Mouse (Mus musculus): ENCODE results near the gene Cenpo. TPM values are rescaled to one million over a fixed set of nuclear protein-coding genes. Genes with fewer than 3 reads are reported as not detected.

Gene Cenpo
- total and polyA plus RNA-seq, 3 experiments = 29.2 to 35.5 TPM; not detected in 1

DNA sequence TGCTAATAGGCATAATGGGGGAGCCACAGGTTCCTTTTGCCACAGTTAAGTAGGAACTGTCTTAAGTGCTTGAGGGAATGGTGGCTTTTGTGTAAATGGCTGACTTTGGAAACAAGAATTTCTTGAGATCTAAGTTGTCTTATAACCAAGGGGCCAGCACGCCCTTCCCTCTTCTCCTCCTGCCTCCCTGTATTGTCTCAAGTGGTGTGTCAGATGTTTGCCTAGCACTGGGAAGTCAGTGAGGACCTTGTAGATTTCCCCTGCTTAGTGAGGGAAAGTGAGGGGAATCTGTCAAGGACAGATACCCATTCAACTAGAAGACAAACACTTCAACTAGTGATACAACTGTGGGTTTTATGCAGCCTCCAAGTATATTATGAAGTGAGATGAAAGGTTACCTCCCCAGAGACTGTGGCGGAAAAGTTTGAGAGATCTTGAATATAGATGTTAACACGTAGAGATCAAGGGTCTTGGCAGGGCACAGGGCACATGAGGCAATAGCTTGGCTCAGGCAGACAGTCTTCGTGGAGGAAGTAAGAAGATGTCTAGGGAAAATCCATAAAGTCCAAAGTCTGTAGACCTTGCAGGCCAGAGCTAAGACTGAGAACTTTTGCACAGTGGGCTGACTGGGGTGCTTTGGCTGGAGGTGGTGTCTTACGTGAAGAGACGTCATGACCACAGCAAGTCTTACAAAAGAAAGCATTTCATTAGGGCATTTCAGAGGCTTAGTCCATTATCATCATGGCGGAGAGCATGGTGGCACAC is 75.0 kb downstream of the Cenpo start:
- Histone ChIP-seq H3K4me1 (ENCODE audit: control insufficient read depth in 1 of 2, insufficient read depth in 2 of 2, low read length in 2 of 2) (no peaks in the 10 kb centered on the region), H3K79me2 (ENCODE audit: control insufficient read depth, insufficient read depth, low read length, poor library complexity) (no peaks in the 10 kb centered on the region), H3K27ac (ENCODE audit: control insufficient read depth, low read depth, low read length) (no peak overlapping the region), H3K9me3 (replicated peaks; ENCODE audit: insufficient read depth, low read length) (no peaks in the 10 kb centered on the region), H3K9ac (ENCODE audit: control insufficient read depth, low read depth, low read length, poor library complexity, severe bottlenecking) (no peak overlapping the region), H3K4me3 (ENCODE audit: control insufficient read depth in 1 of 2, insufficient read depth in 1 of 2, low read depth in 2 of 2, low read length in 2 of 2) (no peak overlapping the region), H3K36me3 (ENCODE audit: control insufficient read depth in 1 of 2, insufficient read depth in 2 of 2, low read length in 2 of 2) (no peaks in the 10 kb centered on the region), H3K27me3 (ENCODE audit: control insufficient read depth in 1 of 2, insufficient read depth in 2 of 2, low read length in 2 of 2) (peaks cover 0 to 2% of the 10 kb centered on the region in 2 experiments; a peak in 3 of 4 replicates)
- TF ChIP-seq TCF12 (IDR thresholded peaks at IDR 0.05; ENCODE audit: low read depth, low read length) (no peak), TBP (IDR thresholded peaks at IDR 0.05; ENCODE audit: low read depth, low read length) (0 out of 2 replicates have a peak, but pooled peaks have one; percentile 48)
- no peak for DNase-seq (ENCODE audit: low read depth, low spot score)

DNA sequence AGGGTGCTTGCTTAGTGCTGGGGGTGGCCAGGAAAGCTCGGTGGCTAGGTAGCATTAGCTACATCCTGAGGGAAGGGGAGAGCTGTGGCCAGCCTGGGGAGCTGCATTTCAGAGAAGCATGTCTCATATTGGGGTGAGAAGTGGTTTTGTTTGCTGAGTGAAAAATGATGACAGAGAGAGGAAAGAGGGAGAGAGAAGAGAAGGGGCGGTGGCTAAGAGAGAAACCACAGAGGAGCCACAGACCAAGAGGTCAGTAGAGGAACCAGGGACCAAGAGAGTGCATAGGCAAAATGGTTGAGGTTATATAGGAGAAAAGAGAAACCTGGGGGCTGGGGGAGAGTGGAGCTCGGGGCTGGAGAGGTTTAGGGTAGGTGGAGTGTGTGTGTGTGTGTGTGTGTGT is 75.9 kb downstream of the Cenpo start:
- H3K27me3 ChIP-seq (ENCODE audit: control insufficient read depth in 1 of 2, insufficient read depth in 2 of 2, low read length in 2 of 2) = peaks cover 0 to 2% of the 10 kb centered on the region in 2 experiments; a peak in 3 of 4 replicates
- no peaks in the 10 kb centered on the region for H3K4me1 ChIP-seq (ENCODE audit: control insufficient read depth in 1 of 2, insufficient read depth in 2 of 2, low read length in 2 of 2)
- H3K9ac ChIP-seq (ENCODE audit: control insufficient read depth, low read depth, low read length, poor library complexity, severe bottlenecking) = no peak overlapping the region
- H3K27ac ChIP-seq (ENCODE audit: control insufficient read depth, low read depth, low read length) = no peak overlapping the region
- no peak for DNase-seq (ENCODE audit: low read depth, low spot score)
- no peaks in the 10 kb centered on the region for H3K79me2 ChIP-seq (ENCODE audit: control insufficient read depth, insufficient read depth, low read length, poor library complexity)
- TF ChIP-seq POLR2AphosphoS5 (IDR thresholded peaks at IDR 0.05; ENCODE audit: borderline replicate concordance, low read depth, low read length) = no peak
- no peak for TF ChIP-seq GATA1 (IDR thresholded peaks at IDR 0.05; ENCODE audit: low read depth, low read length)
- TF ChIP-seq CHD2 (IDR thresholded peaks at IDR 0.05; ENCODE audit: low read length) = no peak
- no peak for TF ChIP-seq MAZ (IDR thresholded peaks at IDR 0.05; ENCODE audit: low read depth, low read length)
- TF ChIP-seq GABPA (IDR thresholded peaks at IDR 0.05; ENCODE audit: low read depth, low read length) = no peak
- TF ChIP-seq UBTF (IDR thresholded peaks at IDR 0.05; ENCODE audit: borderline replicate concordance, insufficient read depth, low read depth, low read length) = no peak
- no peak for TF ChIP-seq ZC3H11A (IDR thresholded peaks at IDR 0.05; ENCODE audit: low read depth, low read length)
- no peak for TF ChIP-seq MXI1 (IDR thresholded peaks at IDR 0.05; ENCODE audit: low read depth, low read length)
- no peak for TF ChIP-seq ELF1 (IDR thresholded peaks at IDR 0.05; ENCODE audit: low read depth, low read length)
- no peak for TF ChIP-seq ZMIZ1 (IDR thresholded peaks at IDR 0.05; ENCODE audit: low read depth, low read length)
- no peak for TF ChIP-seq JUND (IDR thresholded peaks at IDR 0.05; ENCODE audit: low read depth, low read length)
- no peaks in the 10 kb centered on the region for H3K9me3 ChIP-seq (replicated peaks; ENCODE audit: insufficient read depth, low read length)
- no peak overlapping the region for H3K4me3 ChIP-seq (ENCODE audit: control insufficient read depth in 1 of 2, insufficient read depth in 1 of 2, low read depth in 2 of 2, low read length in 2 of 2)
- H3K36me3 ChIP-seq (ENCODE audit: control insufficient read depth in 1 of 2, insufficient read depth in 2 of 2, low read length in 2 of 2) = no peaks in the 10 kb centered on the region

DNA sequence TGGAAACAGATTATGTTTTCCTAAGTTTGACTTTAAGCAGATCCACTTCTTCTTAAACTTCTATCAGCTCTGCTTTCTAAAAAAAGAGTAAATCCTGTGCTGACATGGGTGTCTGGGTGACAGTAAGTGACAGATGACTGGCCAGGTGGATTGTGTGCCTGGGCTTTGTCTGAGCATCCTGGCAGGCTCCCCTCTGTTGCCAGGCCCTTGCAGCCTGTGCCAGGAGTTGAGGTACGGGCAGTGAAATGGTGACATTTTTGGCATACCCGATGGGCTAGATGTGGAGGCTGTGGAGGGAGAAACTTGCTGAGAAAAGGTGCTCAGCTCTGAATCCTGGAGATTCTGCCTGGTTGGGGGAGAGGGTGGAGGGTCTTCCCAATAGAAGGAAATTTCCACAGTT is 76.6 kb downstream of the Cenpo start:
- no peaks in the 10 kb centered on the region for H3K79me2 ChIP-seq (ENCODE audit: control insufficient read depth, insufficient read depth, low read length, poor library complexity)
- H3K4me1 ChIP-seq (ENCODE audit: control insufficient read depth in 1 of 2, insufficient read depth in 2 of 2, low read length in 2 of 2) = no peaks in the 10 kb centered on the region
- no peak overlapping the region for H3K27ac ChIP-seq (ENCODE audit: control insufficient read depth, low read depth, low read length)

More for the DNA sequence above, 76.6 kb downstream of the Cenpo start:
- Histone ChIP-seq H3K36me3 (ENCODE audit: control insufficient read depth in 1 of 2, insufficient read depth in 2 of 2, low read length in 2 of 2) (no peaks in the 10 kb centered on the region), H3K4me3 (ENCODE audit: control insufficient read depth in 1 of 2, insufficient read depth in 1 of 2, low read depth in 2 of 2, low read length in 2 of 2) (no peak overlapping the region), H3K9me3 (replicated peaks; ENCODE audit: insufficient read depth, low read length) (no peaks in the 10 kb centered on the region), H3K9ac (ENCODE audit: control insufficient read depth, low read depth, low read length, poor library complexity, severe bottlenecking) (no peak overlapping the region), H3K27me3 (ENCODE audit: control insufficient read depth in 1 of 2, insufficient read depth in 2 of 2, low read length in 2 of 2) (no peaks in the 10 kb centered on the region; a peak in 2 of 4 replicates)
- TF ChIP-seq POLR2AphosphoS2 (IDR thresholded peaks at IDR 0.05; ENCODE audit: low read length) = no peak
- no peak for TF ChIP-seq GABPA (IDR thresholded peaks at IDR 0.05; ENCODE audit: low read depth, low read length)
- TF ChIP-seq MYB (IDR thresholded peaks at IDR 0.05; ENCODE audit: low read depth, low read length) = no peak
- TF ChIP-seq TBP (IDR thresholded peaks at IDR 0.05; ENCODE audit: low read depth, low read length) = no peak
- TF ChIP-seq MAFK (IDR thresholded peaks at IDR 0.05; ENCODE audit: borderline replicate concordance, low read depth, low read length) = no peak
- no peak for TF ChIP-seq MXI1 (IDR thresholded peaks at IDR 0.05; ENCODE audit: low read depth, low read length)
- TF ChIP-seq CTCF (IDR thresholded peaks at IDR 0.05 in 2 of 3, conservative IDR thresholded peaks at IDR 0.05 in 1 of 3; ENCODE audit: control insufficient read depth in 1 of 3, insufficient read depth in 1 of 3, low read depth in 2 of 3, low read length in 3 of 3, poor library complexity in 1 of 3, severe bottlenecking in 1 of 3) = no peak
- TF ChIP-seq ETS1 (IDR thresholded peaks at IDR 0.05; ENCODE audit: low read depth, low read length) = no peak
- no peak for DNase-seq (ENCODE audit: low read depth, low spot score)

Data from MEL (cell line).